Mouse (Mus musculus) heart, postnatal 4 days (tissue): ENCODE results near the gene Acot7. TPM values are rescaled to one million over a fixed set of nuclear protein-coding genes. Genes with fewer than 3 reads are reported as not detected.
A peak's percentile ranks its signal among the peaks of the same experiment; 100 is the strongest.

Experiments used
- DNase-seq: peaks from one replicate; pipeline ENCODE4 v3.0.0; 2021
- total RNA-seq, 2 experiments: library from RNA; stranded (reverse); gene quantifications; 2 replicates each; pipeline ENCODE4 v1.2.3; 2021

Acot7 gene
- total RNA-seq = 10 to 100 TPM; 54.3 to 58.4 TPM

- peak; percentile 93 for DNase-seq
Observed at GRCm38 (mm10) chr4:152177537-152178343, at the start of gene Acot7. TSS of gene Acot7 (plus strand) at chr4:152178134.

GRCm38 (mm10) chr4:152128784-152129183 is 49.1 kb upstream of the Acot7 start:
- no peak for DNase-seq

- no peak for DNase-seq
Observed at GRCm38 (mm10) chr4:152129395-152129930, 48.5 kb upstream of the Acot7 start.

DNA sequence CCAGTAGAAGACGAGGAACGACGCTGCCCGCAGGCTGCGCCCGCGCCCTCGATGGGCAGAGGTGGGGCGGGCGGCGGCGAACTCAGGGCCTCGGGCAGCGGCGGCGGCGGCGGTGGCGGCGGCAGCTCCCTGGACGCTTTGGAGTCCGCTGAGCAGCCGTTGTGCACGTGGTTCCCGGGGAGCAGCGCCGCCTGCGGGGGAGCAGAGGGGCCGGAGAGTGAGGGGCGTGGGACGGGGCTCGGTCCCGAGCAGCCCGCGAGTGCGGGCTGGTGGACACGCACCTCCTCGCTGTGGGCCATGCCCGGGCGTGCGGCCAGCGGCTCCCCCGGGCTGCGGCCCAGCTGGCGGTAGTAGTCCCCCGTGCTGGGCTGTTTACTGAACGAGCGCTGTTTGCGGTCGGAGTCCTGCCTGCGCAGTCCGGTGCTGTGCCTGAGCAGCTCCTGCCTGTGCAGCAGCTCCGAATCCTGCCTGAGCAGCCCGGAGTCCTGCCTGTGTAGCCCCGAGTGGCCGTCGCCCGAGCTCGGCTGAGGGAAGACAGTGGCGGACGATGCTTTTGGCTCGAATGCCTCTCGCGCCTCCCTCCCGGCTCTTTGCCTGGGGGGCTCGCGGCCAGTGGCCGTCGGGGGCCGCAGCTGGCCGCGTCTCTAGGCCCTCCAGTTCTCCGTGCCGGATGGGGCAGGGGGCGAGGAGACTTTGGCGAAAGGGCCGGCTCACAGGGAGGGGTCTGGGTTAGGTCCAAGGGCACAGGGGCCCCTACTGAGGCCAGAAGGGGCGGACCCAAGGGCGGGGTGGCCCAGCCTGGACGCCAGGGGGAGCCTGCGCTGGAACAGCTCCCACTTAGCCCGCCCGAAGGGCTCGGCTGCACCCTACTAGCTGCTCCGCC is 46.9 kb upstream of the Acot7 start:
- peak; percentile 74 for DNase-seq

DNA sequence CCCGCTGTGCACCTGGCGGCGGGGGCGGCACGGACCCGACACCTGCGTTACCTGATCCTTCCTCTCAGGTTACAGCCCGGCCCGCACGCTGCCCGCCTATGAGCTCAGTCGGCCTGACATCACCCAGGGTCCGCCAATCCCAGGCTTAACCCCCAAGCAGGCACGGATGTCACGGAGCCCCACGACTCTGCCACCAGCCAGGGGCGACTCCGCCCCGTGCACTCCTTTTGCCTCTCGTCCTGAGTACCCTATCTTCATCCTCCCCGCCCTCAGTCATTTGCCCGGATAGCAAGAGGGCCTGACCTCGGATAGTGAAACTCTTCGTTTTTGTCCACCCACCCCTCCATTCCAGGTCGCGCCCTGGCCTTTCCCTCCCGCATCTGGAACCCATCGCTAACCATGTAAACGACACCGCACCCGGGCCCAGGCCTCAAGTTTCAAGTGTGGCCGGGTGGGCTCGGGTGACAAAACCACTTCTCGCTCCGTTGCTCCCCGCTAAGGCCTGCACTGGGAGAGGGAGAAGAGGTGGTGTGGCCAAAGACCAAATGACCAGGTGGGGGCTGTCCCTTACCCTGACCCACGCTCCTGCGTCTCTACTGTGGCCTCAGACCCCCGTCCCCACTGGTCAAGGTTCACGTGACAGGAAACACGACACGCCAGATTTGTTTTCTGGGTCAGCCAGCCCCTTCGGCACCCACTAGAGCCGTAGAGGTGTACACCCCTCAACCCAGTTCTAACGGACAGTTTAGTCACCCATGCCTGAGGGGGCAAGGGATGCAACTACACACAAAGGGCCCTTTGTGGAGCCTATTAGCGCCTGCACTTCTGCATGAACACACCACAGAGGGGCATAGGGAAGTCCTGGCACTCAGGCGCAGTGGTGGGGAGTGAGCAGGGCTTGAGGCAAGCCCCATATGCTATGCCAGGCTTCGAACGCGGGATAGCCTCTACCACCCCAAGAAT is 45.8 kb upstream of the Acot7 start:
- DNase-seq = no peak

GRCm38 (mm10) chr4:152132772-152133169 is 45.2 kb upstream of the Acot7 start:
- DNase-seq = no peak

GRCm38 (mm10) chr4:152133213-152133612 is 44.7 kb upstream of the Acot7 start:
- no peak for DNase-seq

- DNase-seq = peak; percentile 74
Observed at GRCm38 (mm10) chr4:152134507-152134906, 43.4 kb upstream of the Acot7 start.

DNA sequence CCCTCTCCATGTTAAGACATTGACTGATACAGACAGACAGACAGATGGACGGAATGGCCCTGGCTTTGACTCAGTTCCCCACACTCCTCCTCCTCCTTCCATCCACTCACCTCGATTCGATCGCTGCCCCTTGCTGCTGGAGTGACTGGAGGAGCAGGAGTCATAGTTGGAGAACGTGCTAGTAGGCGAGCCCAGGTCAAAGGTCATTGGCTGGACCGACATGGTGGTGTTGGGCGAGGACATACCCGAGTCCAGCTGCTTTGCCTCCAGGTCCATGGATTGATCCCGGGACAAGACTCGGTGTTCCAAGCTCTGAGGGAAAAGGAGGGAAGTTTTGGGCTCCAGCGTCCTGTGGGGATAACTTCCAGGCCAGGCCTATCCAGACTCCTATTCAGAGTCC is 42.6 kb upstream of the Acot7 start:
- no peak for DNase-seq

- no peak for DNase-seq
Observed at GRCm38 (mm10) chr4:152136112-152136875, 41.6 kb upstream of the Acot7 start.

DNA sequence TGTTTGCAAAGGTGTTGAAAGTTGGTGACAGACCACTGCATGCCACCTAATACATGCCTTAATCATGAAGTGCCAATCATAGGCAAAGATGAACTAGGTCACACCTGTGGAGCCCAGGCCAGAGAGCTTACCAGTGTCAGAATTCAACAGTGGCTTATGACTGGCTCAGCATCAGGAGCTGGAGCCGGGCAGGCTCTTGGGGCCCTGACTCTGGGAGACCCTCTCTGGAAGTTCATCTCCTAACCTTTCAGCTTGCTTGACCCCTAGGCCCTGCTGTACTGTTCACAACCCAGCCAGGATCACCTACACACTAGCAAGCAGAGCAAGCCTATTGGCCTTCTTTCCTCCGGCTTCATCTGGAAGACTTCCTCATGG is 41.1 kb upstream of the Acot7 start:
- DNase-seq = no peak

DNA sequence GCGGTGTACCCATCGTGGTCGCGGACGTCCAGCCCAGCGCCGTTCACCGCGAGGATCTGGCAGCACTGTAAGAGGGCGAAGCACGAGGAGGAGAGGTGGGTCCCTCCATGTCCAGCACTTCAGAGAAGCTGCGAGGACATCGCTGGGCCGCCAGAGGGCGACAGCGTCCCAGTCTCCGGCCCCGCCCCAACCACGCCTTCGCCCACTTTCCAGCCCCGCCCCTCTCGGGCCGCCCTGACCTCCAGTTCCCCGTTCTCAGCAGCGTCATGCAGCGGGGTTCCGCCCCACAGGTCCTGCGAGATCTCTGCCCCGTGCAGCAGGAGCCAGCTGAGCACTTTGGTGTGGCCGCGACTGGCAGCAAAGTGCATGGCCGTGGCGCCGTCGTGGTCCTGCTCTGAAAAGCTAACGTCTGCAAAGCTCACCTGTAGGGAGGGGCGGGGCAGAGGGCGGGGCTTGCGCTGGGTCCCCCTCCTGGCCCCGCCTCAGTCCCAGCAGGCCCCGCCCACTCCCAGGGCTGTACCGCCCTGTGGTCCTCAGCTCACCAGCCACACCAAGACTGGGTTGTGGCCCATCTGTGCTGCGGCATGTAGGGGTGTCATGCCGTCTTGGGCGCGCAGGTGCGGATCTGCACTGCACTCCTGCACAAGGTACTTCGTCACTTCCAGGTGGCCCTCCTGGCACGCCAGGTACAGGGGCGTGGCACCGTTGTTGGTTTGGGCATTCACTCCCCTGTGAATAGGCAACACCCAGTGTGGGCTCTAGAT is 39.3 kb upstream of the Acot7 start:
- peak; percentile 94 for DNase-seq

- peak; percentile 70 for DNase-seq
Observed at GRCm38 (mm10) chr4:152140441-152140840, 37.5 kb upstream of the Acot7 start.

DNA sequence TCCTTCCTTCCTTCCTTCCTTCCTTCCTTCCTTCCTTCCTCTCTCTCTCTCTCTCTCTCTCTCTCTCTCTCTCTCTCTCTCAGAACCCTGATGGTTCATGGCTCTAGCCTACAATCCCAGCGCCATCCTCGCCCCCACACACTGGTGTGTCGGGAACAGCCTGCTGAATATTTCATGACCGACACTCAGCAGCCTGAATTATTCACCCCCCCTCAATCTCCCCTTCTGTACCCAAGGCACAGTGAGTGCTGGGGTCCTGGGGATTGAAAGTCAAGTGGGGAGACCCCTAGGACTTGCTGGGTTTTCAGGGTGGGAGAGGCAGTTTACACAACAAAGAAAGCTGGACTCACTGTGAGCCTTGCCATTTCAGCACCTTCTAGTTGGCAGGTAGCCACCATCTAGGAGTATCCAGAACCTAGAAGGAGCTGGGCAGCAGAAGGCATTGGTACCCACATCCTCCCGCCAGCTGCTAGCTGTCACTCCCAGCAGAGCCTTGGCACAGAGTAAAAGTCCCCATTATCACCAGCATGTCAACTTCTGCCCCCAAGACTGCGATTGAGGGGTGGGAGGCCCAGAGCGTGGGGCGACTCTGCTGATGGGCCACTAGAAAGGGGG is 36.3 kb upstream of the Acot7 start:
- no peak for DNase-seq

DNA sequence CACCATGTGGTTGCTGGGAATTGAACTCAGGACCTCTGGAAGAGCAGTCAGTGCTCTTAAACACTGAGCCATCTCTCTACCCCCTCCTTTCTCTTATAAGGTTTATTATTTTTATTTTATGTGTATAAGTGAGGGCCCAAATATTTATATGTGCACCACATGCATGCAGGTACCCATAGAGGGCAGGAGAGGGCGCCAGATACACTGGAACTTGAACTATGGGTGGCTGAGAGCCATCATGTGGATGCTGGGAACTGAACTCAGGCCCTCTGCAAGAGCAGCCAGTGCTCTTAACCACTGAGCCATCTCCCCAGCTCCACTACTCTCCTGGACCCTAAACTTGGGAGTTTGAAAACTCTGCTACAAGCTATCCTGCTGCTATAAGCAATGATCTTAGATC is 34.3 kb upstream of the Acot7 start:
- no peak for DNase-seq

DNA sequence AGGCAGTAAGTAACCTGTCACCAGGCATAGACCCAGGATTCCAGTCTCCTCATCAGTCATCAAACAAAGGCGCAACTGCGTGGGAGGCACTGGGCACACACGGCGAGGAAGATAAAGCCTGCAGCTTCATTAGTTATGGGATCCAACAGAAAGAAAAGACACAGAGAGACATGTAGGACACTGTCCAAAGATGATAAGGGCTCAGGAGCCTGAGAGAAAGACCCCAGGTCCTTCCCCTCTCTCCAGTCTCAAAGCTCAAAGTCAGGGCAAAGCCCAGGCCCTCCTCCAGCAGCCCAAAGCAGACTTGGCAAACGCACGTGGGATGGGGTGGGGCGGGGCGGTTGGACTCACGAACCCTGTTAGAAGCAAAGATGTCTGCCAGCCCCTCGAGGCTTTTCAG is 32.5 kb upstream of the Acot7 start:
- no peak for DNase-seq

- no peak for DNase-seq
Observed at GRCm38 (mm10) chr4:152146033-152146827, 31.7 kb upstream of the Acot7 start.

GRCm38 (mm10) chr4:152150546-152150945 is 27.4 kb upstream of the Acot7 start:
- DNase-seq = no peak

- no peak for DNase-seq
Observed at GRCm38 (mm10) chr4:152151451-152151965, 26.4 kb upstream of the Acot7 start.
